Mouse (Mus musculus) liver, embryonic 14 days (tissue): ENCODE measurements around the gene Fpgs. TPM values are rescaled to one million over a fixed set of nuclear protein-coding genes. Genes with fewer than 3 reads are reported as not detected.

Source experiments
- polyA plus RNA-seq: library from polyadenylated mRNA; depleted of rRNA; stranded (reverse); fragments of >200 nt; gene quantifications from 2 replicates; pipeline ENCODE4 v1.2.3, GENCODE M21; 2012; rRNA removed

Fpgs gene
- polyA plus RNA-seq: 48.8 and 53.5 TPM in 2 replicates

DNA sequence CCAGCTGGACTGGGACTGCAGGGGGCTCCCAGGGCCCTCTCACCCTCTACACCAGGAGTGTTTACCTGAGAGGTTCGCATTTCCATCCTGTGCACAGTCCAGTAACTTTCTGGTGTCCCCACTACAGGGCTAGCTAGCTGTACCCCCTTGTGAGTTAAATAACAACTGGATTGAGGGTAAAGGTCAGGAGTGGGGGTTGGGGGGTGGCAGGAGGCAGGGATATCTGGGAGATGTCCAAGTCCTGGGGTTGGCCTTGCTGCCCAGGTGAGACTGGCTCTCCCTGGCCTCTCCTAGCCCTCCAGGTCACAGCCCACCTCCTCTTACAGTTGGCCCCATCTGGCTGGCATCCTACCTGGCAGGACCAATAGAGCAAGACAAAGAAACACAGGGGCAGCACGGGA, at the start of gene Fpgs:
Fpgs (minus strand) TSS at position 125 of the 401 bp plus-strand sequence.

DNA sequence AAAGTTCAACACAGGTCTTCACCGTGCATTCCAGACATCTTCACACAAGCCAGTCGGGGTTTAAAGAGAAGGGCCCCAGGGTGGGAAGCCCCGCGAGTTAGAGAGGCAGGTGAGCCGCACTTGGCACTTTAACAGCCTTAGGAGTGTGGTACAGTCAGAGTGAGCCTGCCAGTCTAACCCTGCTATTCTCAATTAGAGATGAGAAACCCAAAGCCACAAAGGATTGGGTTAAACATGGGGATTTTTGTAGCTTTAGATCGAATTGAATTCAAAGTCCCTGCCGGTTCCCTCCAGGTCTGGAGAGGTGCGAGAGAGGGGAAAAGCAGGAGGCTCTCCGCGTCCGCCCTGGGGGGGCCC, 36.9 kb upstream of the Fpgs start, which contains the start of gene 6330409D20Rik:
6330409D20Rik (minus strand) TSS at position 101 of the 357 bp plus-strand sequence.

DNA sequence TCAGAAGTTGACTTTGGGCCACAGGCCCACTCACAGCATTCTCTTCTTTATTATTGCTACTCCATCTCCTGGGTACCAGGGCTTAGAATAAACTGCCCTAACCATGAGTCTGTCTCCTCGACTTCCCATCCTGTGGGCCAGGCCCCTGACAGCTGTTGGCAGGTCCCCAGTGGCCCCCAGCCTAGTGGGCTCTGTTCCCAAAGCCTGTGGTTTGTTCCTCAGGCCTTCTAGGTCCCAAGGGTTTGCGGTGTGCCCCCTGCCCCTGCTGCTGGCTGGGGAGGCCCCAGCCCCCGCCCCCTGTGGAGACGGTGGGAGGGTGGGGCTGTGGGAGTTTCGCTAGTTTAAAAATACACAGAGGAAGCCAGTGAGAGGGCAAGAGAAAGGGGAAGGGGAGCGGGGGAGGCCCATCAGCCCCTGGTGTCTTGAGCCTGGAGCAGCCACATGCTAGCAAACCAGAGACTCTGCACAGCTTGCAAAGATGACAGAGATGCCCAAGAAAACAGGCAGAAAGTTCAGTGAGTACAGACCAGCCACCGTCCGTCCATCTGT, 16.8 kb upstream of the Fpgs start, which contains the start of gene Sh2d3c:
Sh2d3c (plus strand) TSS at position 375 of the 549 bp plus-strand sequence.

DNA sequence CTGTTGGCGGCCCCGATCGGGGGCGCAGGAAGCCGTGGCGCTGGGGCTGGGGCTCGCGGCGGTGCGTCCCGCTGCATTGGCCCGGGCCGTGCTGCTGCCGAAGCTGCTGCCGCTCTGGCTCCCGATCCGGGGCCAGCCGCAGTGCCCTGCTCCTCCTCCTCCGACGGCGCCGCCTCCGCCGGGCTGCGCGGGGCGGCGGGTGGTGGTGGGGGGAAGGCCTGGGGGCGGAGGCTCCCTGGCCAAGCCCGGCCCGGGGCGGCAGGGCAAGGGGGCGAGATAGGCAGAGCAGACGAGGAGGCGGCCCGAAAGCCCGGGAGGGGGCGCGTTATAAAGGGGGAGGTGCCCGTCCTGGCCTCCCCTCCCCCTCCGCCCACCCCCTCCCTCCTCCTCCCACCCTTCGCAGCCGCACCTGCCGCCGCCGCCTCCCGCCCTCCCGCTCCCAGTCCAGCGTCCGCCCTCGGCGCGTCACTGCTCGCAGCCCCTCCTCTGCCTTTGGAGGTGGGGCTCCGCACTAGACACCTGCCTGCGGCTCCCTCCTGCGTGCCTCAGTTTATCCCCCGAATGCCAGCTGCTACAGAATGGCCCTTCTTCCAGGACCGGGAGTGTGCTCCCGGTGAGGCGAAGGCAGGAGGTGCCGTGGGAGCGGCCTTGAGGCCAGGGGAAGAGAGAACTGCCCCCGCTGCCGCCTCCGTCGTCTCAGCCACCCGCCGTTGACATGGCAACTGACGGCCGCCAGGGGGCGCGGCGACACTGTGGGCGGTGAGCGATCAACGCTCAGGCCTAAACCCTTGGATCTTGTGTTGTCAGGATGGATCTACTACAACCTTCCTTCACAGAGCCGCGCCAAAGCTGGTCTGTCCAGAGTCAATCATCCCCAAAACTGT, 9.2 kb upstream of the Fpgs start, which contains the start of gene Cdk9:
Cdk9 (minus strand) TSS at position 143 of the 884 bp plus-strand sequence.

DNA sequence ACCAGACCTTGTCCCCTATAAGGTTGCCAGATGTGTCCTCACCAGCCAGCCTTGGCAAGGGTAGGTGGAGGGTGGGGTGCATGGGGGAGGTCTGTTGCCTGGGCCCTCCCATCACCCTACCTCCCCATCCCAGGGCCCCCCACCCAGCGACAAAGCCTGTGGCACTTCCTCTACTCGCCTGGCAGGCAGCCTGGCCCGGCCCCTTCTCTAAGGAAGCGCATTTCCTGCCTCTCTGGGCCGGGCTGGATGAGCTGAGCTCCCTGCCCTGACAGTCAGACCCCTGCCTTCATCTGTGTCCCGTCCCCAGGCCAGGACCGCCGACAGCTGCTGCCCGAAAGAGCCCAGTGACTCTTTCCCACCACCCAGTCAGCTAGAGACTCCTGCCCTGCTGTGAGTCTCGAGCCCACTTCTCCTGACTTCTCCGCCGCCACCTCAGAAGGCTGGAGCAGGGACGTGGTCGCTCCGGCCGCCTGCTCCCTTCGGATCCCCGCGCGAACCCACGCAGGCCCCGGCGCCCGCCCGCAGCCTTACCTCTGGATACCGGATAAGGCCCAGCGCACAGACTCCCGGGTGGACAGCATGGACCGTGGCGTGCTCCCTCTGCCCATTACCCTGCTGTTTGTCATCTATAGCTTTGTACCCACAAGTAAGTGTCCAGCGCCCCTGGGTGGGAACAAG, 57.4 kb downstream of the Fpgs start, which contains the start of gene Eng:
Eng (plus strand) TSS at position 217 of the 678 bp plus-strand sequence.

Other genes with a start within 250 kb of the Fpgs start
- gene Fam102a, start 168.8 kb downstream of the Fpgs start, polyA plus RNA-seq: 0.90 and 0.97 TPM in 2 replicates
- 47.8 and 53.3 TPM in 2 replicates for gene Dpm2, start 133.3 kb downstream of the Fpgs start, polyA plus RNA-seq
- 0.01 and 0.14 TPM in 2 replicates for gene Pip5kl1, start 129.3 kb downstream of the Fpgs start, polyA plus RNA-seq
- not detected in 2 replicates for gene 9430097D07Rik, start 128.5 kb downstream of the Fpgs start, polyA plus RNA-seq
- 5.3 and 5.4 TPM in 2 replicates for gene St6galnac4, start 117.0 kb downstream of the Fpgs start, polyA plus RNA-seq
- 9.7 and 11.1 TPM in 2 replicates for gene St6galnac6, start 104.4 kb downstream of the Fpgs start, polyA plus RNA-seq
- gene Ak1, start 82.4 kb downstream of the Fpgs start, polyA plus RNA-seq: 0.54 and 1.3 TPM in 2 replicates
- 11.3 and 14.1 TPM in 2 replicates for gene Eng, start 57.5 kb downstream of the Fpgs start, polyA plus RNA-seq
- gene Cdk9, start 8.9 kb upstream of the Fpgs start, polyA plus RNA-seq: 52.6 and 57.4 TPM in 2 replicates
- gene Sh2d3c, start 16.9 kb upstream of the Fpgs start, polyA plus RNA-seq: 3.8 and 4.6 TPM in 2 replicates
- gene 6330409D20Rik, start 36.9 kb upstream of the Fpgs start, polyA plus RNA-seq: 0.06 TPM in 1 of 2 replicates, not detected in the other
- 17.3 and 22.1 TPM in 2 replicates for gene Tor2a, start 53.1 kb upstream of the Fpgs start, polyA plus RNA-seq
- gene Ttc16, start 71.5 kb upstream of the Fpgs start, polyA plus RNA-seq: 0.21 and 0.23 TPM in 2 replicates
- gene Ptrh1, start 71.6 kb upstream of the Fpgs start, polyA plus RNA-seq: 1.6 and 1.8 TPM in 2 replicates
- gene Cfap157, start 80.3 kb upstream of the Fpgs start, polyA plus RNA-seq: 0.01 TPM in 1 of 2 replicates, not detected in the other
- 2.0 TPM in 2 replicates for gene Stxbp1, start 143.1 kb upstream of the Fpgs start, polyA plus RNA-seq
- 5.8 and 6.0 TPM in 2 replicates for gene Fam129b, start 172.0 kb upstream of the Fpgs start, polyA plus RNA-seq